Mouse (Mus musculus) erythroblast, adult 5-6 weeks (primary cell): Measurements from ENCODE around the gene Olfml3. TPM values are rescaled to one million over a fixed set of nuclear protein-coding genes. Genes with fewer than 3 reads are reported as not detected.

Experiments
- ATAC-seq: replicated peaks from 2 replicates; pipeline ENCODE4 v1.8.0; 2016; ENCODE audit warnings: moderate number of reproducible peaks, mild to moderate bottlenecking, moderate TSS enrichment, inconsistent platforms; ENCODE audit not compliant: poor library complexity, low FRiP score, severe bottlenecking
- total RNA-seq, 2 experiments: library from RNA; stranded (forward) in 1 of 2; stranded (reverse) in 1 of 2; fragments of 150-400 nt in 1 of 2; fragments of 200-764, 138-1000 nt in 1 of 2; gene quantifications; 2 replicates each; pipeline versions ENCODE4 v1.2.3 to v1.2.4; 2015 to 2017; ENCODE audit warnings: low replicate concordance in 2 of 2

The Olfml3 gene
- total RNA-seq (2015; ENCODE audit: low replicate concordance) (1.9 and 4.0 TPM in 2 replicates), total RNA-seq (2017; ENCODE audit: low replicate concordance) (1.8 and 2.2 TPM in 2 replicates)

GRCm38 (mm10) chr3:103737778-103738571, at the start of gene Olfml3:
TSS of gene Olfml3 (minus strand) at chr3:103738001.
- ATAC-seq, result peak; percentile 50

- ATAC-seq, result no peak
Measured at GRCm38 (mm10) chr3:103787225-103787624, 49.4 kb upstream of the Olfml3 start.

- no peak for ATAC-seq
Measured at GRCm38 (mm10) chr3:103782844-103783609, 45.2 kb upstream of the Olfml3 start.

- ATAC-seq, result no peak
Measured at GRCm38 (mm10) chr3:103780777-103781176, 43.0 kb upstream of the Olfml3 start.

GRCm38 (mm10) chr3:103780271-103780670, 42.5 kb upstream of the Olfml3 start:
- no peak for ATAC-seq

GRCm38 (mm10) chr3:103779183-103779582, 41.4 kb upstream of the Olfml3 start:
- no peak for ATAC-seq

GRCm38 (mm10) chr3:103778660-103779059, 40.9 kb upstream of the Olfml3 start:
- no peak for ATAC-seq

GRCm38 (mm10) chr3:103777940-103778339, 40.1 kb upstream of the Olfml3 start:
- ATAC-seq, result no peak

GRCm38 (mm10) chr3:103774009-103774408, 36.2 kb upstream of the Olfml3 start:
- no peak for ATAC-seq

GRCm38 (mm10) chr3:103773508-103773907, 35.7 kb upstream of the Olfml3 start:
- ATAC-seq, result peak; percentile 45; the same call in 1 of the 2 replicates

- ATAC-seq, result no peak
Measured at GRCm38 (mm10) chr3:103772846-103773245, 35.0 kb upstream of the Olfml3 start.

- no peak for ATAC-seq
Measured at GRCm38 (mm10) chr3:103771531-103772130, 33.8 kb upstream of the Olfml3 start.

GRCm38 (mm10) chr3:103766789-103767188, 29.0 kb upstream of the Olfml3 start:
- no peak for ATAC-seq

- ATAC-seq, result no peak
Measured at GRCm38 (mm10) chr3:103759261-103759970, 21.6 kb upstream of the Olfml3 start.

GRCm38 (mm10) chr3:103758456-103758855, 20.7 kb upstream of the Olfml3 start:
- ATAC-seq, result no peak

GRCm38 (mm10) chr3:103756920-103757319, 19.1 kb upstream of the Olfml3 start:
- no peak for ATAC-seq

- no peak for ATAC-seq
Measured at GRCm38 (mm10) chr3:103755351-103755750, 17.6 kb upstream of the Olfml3 start.

GRCm38 (mm10) chr3:103751558-103751957, 13.8 kb upstream of the Olfml3 start:
- no peak for ATAC-seq

- no peak for ATAC-seq
Measured at GRCm38 (mm10) chr3:103746711-103747110, 8.9 kb upstream of the Olfml3 start.
